Mouse (Mus musculus) spleen, postnatal 36 days (tissue): ENCODE measurements around the gene Ccdc157.
"Not testable (repeated sequence)": the region's sequence is repeated elsewhere in the genome, so short reads cannot be mapped to it uniquely, and the experiment has no call there.

Source experiments
- DNase-seq, 2 experiments: peaks; one replicate each; pipeline ENCODE4 v3.0.0; 2022; ENCODE audit warnings: low spot score in 2 of 2, mixed read lengths in 1 of 2

Ccdc157 gene

GRCm38 (mm10) chr11:4159808-4160708, at the start of gene Ccdc157, which contains the start of gene Sf3a1:
Ccdc157 (minus strand) TSS chr11:4160293.
Sf3a1 (plus strand) TSS chr11:4160350.
- peak; percentile 93 for DNase-seq

DNA sequence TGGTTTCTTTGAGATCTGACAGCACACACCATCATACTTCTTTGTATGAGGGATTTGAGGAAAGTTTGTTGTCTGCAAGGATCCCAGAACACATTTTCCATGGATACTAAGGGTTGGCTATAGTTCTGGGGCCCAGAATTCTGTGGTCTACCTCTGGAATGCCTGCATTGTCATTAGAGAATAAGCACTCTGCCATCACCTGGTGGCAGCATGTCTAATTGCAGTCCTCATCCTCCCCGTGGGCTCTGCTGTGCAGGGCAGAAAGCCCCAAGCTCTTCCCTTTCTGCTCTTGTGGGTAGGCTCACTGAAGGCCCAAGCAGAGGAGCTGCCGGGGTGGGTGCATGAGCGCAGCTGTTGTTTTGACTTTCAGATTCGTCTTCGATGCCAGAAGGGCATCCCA, 49.5 kb upstream of the Ccdc157 start:
- peak in 1 of 2 experiments; percentile 25 for DNase-seq

DNA sequence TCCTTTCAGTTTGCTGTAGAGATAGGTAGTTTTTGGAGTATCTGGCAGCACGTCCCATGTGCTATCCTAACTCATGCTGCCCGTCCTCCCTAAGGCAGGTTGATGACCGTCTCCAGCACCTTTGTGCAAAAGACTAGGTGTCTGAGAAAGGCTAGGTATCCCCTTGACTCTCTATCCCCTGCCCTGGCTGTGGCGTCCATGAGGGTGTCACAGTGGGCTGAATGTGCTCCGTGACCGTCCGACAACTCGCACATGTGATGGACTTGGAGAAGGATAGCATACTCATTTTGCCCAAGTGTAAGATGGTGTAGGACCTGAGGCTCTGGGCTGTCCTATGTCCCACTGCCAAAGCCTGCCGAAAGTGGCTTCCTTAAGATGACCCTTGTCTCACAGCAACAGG, 47.6 kb upstream of the Ccdc157 start:
- DNase-seq = no peak

- DNase-seq = no peak
Measured at GRCm38 (mm10) chr11:4206563-4206962, 46.5 kb upstream of the Ccdc157 start.

GRCm38 (mm10) chr11:4205951-4206350, 45.9 kb upstream of the Ccdc157 start:
- DNase-seq = no peak

DNA sequence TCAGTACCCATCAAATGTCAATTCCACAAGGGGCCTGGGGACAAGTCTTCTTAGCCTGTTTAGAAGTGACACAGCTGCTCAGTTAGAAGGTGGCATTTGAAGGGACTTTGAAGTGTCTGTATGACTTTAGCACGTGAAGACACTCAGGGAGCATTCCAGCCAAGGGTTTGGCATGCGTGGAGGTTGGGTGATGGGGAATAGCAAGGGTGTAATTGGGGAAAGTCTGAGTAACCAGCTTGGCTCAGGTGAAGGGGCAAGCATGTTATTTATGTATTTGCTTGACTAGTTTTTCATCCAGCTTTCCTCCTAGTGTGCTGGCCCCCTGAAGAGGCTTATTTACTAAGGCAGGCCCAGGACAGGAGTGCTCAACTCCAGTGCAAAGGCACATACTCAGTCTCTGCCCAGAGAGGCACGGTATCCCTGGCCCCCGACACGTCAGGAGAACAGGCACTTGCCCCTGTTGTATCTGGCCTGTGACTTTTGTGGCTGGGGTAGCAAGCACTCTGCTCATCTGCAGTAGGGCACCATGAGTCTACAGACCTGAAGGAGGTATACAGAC, 45.1 kb upstream of the Ccdc157 start:
- DNase-seq = no peak

DNA sequence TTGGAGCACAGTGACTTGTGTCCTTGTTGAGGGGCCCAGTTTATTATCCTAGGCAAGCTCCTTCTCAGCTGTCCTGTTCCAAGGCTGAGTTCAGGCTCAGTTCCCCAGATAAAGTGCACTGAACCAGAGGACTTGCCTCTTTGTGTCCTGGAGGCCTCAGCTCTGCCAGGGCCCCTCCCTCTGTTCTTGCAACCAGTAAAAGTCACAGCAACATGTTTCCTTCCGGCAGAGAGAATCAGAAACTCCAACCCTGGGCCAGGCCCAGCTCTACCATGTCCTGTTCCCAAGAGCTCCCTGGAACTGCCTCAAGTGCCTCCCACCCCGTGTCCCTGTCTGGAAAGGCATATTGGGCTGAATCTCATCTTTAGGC, 43.6 kb upstream of the Ccdc157 start:
- peak; percentile 53 to 60 for DNase-seq

DNA sequence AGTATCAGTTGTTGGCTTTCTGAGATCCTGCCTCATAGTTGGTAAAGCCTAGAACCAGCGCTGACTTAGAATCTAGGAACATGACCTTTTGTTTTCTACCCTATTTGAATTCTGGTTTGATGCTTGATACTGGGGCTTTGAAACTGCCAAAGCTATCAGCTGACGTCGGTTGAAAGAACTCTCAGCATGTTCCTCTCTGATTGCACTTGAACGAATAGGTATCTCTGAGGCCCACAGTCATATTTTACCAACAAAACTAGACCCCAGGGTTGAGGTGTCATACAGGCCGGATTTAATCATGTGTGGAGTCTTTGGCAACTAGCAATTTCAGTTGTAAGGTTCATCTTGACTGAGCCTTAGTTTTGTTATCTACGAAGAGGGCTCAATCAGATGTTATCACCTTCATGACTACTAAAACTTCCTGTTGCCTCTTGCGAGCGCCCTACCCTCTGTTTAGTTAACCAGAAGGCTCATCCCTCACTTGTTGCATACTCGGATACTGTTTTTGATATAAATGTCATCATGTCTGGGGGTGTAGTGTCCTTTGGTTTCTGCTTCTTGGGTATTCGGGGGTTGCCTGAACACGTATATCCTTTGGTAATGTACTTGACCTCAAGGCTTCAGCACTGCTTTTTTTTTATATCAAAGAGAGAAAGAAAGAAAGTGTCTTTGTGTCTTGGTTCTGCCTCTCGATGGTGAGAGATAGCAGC, 43.1 kb upstream of the Ccdc157 start:
- no peak for DNase-seq

DNA sequence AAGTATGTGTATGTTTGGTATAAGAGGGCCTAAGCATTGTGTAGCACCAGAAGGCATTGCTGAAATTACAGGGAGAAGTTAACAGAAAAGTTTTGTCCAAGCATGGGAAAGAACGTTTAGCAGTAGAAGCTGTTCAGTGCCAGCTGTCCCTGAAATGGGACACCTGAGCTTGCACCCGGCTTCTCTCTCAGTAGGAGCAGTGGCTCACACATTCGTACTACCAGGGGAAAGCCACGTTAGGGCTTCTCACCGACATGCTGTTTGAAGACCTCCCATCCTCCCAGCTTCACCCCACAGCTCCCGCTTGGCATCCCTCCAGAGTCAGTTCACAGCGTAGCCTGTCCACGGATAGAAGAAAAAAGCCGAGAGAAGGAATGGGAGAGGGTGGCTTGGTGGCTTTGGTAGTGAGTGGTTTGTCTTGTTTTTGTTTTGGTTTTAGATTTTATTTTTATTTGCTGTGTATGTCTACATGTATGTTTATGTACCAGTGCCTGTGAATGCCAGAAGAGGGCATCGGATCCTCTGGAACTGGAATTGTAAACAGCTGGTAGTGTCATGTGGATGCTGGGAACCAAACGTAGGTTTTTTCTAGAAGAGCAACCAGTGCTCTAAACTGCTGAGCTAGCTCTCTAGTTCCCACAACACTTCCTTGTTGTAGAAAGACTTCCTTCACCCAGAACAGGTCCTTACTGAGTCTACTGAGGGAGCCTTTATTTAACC, 42.0 kb upstream of the Ccdc157 start:
- DNase-seq = no peak

GRCm38 (mm10) chr11:4197691-4198090, 37.6 kb upstream of the Ccdc157 start:
- DNase-seq = peak in 1 of 2 experiments; percentile 31

- no peak for DNase-seq
Measured at GRCm38 (mm10) chr11:4196636-4197035, 36.5 kb upstream of the Ccdc157 start.

DNA sequence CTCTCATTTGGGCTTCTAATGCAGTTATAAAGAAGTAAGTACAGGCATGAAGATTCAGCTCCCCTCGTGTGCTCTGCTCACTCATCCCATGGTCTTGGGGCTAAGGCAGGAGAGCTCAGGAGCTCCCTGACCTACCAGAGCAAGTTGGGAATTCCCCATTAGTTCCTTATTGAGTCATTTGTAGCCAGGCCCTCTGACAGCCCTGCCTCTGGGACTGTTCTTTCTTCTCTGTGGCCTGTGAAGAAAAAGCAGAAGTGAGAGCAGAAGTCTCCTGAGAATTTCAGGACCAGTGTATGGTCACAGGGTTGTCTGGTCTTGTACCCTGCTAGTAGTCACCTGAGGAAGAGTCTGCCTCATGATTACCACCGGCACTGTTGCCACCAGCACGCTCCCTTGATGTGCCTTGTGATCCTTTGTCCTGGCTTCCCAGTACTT, 35.5 kb upstream of the Ccdc157 start:
- DNase-seq = peak; percentile 83 to 88

GRCm38 (mm10) chr11:4193420-4193819, 33.3 kb upstream of the Ccdc157 start:
- no peak for DNase-seq

DNA sequence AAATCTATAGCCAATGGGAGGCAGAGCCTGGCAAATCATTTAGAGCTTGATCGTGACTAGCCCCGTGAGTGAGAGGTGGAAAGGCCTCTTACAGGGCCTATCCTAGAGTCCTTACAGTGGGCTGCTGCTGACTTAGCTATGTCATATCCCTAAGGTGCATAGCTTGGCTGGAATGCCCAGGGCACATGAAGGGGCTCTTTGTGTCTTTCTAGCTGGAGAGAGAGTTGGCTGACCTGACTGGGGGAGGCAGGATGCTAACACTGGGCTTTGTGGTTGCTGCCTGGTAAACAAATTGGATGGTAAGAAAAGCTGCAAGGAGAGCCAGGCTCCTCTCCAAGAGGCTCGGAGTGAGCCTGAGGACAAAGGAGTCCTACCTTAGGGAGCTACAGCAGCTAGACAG, 32.7 kb upstream of the Ccdc157 start:
- DNase-seq = no peak

DNA sequence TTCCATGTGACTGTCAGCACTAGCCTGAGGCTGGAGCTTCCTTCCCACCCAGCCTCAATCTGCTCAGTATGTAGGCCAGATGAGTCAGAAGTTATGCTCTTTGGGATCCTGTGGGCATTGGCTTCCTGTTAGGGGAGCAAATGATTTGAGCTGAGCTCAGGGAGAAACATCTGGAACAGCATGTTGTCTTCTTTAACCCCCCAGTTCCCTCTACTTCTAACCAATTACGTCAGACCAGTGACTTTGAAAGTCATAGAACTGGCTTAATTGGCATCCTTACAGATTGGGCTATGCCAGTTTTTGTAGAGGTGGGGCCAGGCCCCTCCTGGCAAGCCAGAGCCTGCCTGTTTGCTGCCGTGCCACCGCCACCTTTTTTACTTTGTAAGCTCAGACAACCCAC, 30.6 kb upstream of the Ccdc157 start:
- no peak for DNase-seq

DNA sequence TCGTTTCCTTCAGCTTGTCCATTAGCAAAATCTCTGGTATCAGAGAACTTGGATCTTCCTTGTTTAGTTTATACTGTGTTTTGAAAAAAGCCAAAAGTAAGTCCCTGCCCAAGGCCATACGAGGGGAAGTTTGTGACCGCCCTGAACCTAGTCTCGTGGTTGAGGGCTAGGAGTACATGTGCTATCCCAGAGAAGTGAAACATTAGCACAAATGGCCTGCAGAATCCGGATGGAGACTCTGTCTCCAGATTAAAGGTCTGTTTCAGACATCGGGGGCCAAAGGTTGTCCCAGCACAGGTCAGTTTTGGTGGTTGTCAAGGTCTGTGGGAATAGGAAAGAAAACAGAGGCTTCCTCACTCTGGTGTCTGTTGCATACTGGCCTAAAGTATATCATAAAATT, 29.1 kb upstream of the Ccdc157 start:
- no peak for DNase-seq

GRCm38 (mm10) chr11:4187318-4187700, 27.2 kb upstream of the Ccdc157 start:
- DNase-seq = no peak

GRCm38 (mm10) chr11:4186486-4187317, 26.6 kb upstream of the Ccdc157 start, which contains the start of gene Tbc1d10a:
Tbc1d10a (plus strand) TSS chr11:4186789.
- DNase-seq = peak; percentile 99

- not testable (repeated sequence) for DNase-seq
Measured at GRCm38 (mm10) chr11:4185480-4185879, 25.4 kb upstream of the Ccdc157 start.

DNA sequence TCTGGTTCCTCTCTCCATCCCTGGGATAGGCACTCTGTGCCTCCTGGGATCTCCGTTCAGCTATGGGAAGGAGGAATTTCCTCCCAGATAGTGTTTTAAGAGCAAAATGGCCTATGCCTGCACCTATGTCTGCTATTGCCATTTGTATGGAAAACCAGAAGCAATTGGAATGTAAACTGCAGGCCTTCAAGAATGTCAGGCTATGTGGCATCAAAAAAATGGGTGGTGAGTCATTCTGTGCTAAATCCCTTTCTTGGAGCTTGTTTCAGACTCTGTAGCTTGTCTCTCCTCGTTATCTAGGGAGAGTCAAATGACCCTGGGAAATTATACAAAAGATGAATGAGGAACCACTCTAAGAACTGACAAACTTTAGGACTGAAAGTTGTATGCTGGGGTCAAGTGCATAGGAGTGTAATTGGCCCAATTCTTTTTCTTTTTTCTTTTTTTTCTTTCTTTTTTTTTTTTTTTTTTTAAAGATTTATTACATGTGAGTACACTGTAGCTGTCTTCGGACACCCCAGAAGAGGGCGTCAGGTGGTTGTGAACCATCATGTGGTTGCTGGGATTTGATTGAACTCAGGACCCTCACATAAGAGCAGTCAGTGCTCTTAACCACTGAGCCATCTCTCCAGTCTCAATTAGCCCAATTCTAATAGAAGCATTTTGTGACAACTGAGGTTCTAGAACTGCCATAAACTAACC, 24.3 kb upstream of the Ccdc157 start:
- DNase-seq = no peak
